Mouse (Mus musculus) thymus, postnatal 4 days (tissue): ENCODE results near the gene Mrps17.
"Not testable (repeated sequence)": the region's sequence is repeated elsewhere in the genome, so short reads cannot be mapped to it uniquely, and the experiment has no call there.

Experiments used
- DNase-seq: peaks from one replicate; pipeline ENCODE4 v3.0.0; 2021

The Mrps17 gene

DNA sequence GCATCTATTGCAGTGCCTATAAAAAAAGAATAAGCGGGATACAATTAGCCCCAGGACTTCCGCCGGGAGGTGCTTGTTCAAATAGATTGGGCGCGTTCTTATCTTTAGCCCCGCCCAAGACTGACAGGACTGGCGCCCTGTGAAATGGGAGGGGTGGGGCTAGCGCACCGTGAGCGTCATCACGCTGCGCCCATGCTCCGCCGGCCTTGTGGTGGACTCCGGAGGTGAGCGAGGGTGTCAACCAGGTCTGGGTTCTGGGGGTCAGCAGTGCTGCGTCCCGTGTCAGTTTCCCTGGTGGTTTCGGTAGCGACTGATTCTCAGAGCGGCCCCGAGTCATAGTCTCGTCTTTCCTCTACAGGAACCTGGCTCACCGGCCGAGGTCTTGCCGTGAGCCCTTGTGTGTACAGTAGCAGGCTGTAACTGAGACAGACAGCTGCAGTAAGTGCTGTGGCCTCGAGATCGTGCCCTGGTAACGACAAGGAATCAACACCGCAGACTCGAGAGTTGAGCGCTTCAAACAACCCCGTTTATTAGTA, at the start of gene Mrps17:
Mrps17 (plus strand) TSS at position 172 of the 536 bp plus-strand sequence.
- peak; percentile 92 for DNase-seq

DNA sequence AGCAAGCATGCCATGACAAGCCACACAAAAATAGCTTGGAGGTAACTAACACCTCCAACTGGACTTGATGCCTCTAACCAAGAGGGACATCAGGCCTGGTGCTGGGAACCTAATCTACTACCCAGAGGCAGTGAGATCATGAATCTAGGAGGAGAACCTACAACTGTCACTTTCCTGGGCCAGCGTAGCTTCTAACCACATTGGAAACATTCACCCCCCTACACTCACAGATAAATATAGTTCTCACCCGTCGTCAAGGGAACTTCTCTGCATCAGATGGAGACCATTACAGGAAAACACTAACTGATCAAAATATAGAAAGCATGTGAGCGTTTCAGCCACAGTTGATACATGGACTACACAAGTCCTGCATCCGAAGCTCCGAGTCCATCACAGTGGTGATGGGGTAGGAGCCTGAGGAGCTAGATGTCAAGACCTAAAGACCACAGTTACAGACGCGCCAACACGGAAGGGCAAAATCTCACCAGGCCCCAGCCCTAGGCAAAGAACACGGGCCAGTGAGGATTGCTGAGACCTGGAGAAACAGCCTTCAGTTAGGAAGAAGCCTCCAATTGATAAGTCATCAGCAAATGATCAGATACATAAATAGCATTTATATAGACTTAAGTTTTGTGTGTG, 48.9 kb upstream of the Mrps17 start:
- DNase-seq, result no peak

GRCm38 (mm10) chr5:129667851-129668250, 47.4 kb upstream of the Mrps17 start:
- DNase-seq, result no peak

DNA sequence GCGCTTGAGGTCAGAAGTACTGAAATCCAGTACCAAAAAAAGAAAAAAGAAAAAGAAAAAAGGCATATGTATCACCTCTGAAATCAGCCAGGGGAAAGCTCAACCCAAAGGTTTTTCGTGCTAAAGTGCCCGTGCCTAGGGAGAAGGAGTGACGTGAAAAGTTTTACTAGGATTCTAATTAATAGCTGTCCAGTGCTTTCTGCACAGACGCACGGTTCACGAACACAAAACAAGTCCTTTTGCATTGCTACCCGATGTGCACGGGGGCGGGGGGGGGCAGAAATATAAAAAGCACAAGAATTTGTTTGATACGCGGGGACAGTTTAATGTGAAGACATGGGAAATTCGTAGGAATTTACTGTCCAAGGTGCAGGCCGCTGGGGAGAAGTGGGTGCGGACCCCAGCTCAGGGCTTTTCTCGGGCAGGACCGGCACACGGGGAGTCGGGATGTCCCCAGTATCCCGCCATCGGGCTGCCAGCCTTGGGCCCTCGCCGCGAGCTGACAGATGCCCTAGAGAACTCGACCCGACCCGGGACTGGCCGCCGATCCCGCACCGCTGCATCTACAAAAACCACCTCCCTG, 45.8 kb upstream of the Mrps17 start:
- no peak for DNase-seq

DNA sequence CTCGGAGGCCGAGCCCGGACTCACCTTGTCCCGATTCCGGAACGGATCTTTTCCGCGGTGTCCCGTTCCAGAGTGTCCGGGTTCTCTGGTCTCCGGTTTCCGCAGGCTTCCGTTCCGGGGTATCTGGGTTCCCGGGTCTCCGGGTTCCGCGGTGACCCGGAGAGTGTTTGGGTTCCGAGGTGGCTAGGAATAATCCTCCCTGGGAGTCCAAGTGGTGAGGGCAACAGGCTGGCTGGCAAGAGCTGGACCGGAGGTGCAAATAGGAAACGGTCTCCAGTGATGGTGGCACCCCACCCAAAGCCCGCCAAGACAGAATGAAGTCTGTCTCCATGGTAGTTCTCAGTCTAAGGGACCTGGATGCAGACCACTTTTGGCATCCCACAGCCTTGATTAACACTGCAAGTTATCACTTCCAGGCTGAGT, 45.2 kb upstream of the Mrps17 start, which contains the start of gene Zfp11:
Zfp11 (minus strand) TSS at position 64 of the 423 bp plus-strand sequence.
- peak; percentile 81 for DNase-seq

GRCm38 (mm10) chr5:129685141-129685540, 30.2 kb upstream of the Mrps17 start:
- DNase-seq, result not testable (repeated sequence)

DNA sequence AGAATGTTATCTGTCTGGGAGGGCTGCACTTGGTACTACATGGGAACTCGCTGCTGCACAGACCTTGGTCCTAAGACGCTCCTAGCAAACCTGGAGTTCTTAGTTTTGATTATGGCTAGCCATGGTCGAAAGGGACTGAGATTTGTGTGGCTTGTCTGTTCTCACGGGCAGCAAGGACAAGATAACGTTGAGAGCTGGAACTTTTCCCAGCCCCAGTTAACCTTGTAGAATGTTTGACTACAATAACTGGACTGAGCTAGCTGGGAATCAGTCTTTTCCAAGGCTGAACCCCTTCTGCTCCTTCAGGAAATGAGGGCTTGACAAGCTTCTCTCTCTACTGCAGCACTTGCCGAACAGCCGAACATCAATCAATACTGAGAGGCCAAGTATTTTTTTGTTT, 27.7 kb upstream of the Mrps17 start:
- no peak for DNase-seq

DNA sequence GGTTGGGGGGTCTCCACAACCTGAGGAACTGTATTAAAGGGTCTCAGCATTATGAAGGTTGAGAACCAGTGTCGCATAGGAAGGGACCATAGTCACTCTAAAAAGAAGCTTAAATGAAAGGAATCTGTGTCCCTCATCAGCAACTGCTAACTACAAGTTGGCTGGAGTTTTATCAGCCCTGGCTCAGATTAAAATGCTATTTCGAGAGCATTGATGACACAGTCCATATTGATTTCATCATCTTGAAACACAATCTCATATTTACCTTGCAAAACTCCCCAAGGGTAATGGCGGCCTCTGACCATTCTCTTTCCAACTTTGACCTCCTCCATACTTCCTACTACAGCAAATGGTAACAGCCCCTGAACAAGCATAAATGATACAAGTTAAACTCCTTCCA, 24.8 kb upstream of the Mrps17 start:
- no peak for DNase-seq

- DNase-seq, result no peak
Observed at GRCm38 (mm10) chr5:129700506-129700905, 14.8 kb upstream of the Mrps17 start.

DNA sequence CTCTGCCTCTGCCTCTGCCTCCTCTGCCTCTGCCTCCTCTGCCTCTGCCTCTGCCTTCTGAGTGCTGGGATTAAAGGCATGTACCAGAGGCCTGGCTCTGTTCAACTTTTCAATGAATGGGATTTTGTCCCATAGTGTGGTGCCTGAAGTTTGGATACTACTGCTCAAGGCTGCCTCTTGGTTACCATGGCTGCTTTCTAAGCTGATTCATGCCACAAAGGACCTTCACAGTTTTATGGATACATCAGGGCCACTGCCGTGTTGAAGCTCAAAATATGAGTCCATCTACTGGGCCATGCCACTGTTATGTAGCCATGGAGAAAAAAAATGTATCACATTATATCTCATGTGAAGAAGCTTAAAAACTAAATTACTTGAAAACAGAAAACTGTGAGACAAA, 13.6 kb upstream of the Mrps17 start:
- no peak for DNase-seq

DNA sequence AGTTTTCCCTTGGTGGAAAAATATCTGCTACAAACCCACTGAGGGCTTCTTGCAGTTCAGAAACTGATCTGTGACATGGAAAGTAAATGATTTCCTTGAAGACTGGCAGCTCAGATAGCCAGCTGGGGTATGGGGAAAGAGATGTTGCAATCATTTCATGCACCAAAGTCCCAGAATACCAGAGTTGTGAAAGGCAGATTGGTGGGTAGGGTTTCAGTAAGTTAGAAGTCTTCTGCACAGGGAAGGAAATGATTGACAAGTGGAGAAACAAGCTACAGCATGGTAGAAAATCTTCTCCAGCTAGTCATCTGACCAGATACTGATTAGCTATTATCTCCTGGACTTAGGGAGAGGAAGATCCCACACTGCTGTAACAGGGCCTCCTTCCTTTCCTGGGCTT, 11.9 kb upstream of the Mrps17 start:
- no peak for DNase-seq

- no peak for DNase-seq
Observed at GRCm38 (mm10) chr5:129708412-129708811, 6.9 kb upstream of the Mrps17 start, which contains the start of gene Sept14. Gene Sept14, minus strand, starts transcription at chr5:129708512.

DNA sequence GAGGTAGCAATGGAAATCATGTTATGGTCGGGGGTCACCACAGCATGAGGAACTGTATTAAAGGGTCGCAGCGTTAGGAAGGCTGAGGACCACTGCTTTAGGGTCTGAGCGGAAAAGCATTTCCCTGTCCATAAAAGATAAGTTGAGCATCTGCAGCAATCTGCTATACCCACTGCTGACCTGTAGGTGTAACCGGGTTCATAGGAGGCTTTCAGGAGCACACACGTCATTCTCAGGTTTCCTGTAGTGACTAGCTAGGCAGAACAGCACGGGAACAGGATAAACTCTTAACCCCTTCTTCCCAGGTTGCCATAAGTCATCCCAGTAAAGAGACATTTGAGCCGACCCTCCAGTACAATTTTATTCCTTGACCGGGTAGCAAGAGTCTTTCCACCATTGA, 1.7 kb downstream of the Mrps17 start:
- no peak for DNase-seq

DNA sequence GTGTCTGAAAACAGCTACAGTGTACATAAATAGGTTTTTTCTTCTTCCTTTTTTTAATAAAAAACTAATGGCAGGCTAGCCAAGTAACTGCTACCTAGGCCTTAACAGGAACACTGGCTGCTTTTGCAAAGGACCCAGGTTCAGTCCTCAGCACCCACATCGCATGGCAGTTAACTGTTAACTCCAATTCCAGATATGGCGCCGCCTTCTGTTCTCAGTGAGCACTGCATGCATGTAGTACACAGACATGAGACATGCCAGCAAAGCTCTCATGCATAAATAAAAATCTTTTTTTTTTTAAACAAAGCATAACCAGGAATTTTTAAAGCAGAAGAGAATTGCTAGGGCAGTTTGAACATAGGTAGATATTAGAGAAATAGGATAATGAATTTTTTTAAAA, 4.9 kb downstream of the Mrps17 start:
- peak; percentile 22 for DNase-seq

DNA sequence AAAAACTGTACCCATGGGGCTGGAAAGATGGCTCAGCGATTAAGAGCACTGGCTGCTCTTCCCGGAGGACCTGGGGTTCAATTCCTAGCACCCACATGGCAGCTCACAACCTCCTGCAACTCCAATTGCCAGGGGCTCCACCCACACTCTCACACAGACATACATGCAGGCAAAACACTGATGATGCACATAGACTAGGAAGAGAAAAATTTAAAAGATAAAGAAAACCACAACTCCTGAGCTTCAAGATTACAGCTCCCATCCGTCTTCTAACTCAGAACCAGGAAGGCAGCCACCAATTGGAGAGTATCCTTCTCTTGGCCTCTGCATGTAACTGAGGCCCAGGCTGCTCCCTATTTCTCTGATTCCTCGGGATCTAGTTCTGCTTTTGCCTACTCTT, 9.0 kb downstream of the Mrps17 start:
- DNase-seq, result peak; percentile 15

DNA sequence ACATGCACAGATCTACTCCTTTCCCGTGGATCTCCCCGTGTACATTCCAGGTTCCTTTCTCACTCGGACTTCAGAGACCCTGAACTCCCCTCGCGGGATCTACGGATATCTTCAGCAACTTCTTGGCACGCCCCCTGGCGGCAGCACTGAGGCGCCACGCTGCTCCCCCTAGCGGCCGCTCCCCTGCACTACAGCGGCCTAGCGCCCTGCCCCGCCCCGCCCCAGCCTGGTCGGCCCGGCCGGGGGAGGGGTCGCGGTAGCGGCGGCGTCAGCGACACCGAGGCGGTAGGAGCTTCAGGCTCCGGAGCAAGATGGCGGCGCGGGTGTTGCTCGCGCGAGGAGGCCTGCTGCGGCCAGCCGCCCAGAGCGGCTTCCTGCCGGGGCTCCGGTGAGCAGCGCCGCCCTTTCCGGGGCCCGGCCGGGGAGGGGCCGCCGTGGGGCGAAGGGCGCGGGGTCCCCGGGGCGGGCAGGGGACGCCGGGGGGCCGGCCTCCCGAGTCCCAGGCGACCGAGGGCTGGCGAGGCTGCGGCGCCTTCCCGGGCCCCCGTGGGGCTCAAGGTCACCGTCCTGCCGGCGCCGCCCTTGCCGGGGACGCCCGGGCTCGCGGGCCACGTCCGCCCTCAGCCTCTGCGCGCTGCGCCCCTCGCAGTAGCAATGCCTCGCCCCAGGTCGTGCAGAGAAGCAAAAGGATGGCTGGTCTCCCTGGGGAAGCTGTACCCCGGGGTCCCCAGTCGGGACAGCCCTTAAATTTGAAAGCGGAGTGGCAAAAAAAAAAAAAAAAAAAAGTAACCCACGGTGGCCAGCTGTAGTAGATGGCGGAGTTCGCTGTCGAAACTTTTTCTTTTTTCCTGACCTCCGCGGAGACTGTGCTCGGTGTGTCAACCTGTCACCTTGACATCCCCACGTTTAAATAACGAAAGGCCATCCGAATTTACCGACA, 9.8 kb downstream of the Mrps17 start, which contains the start of gene Nipsnap2:
Nipsnap2 (plus strand) TSS at position 230 of the 940 bp plus-strand sequence.
- peak; percentile 92 for DNase-seq

DNA sequence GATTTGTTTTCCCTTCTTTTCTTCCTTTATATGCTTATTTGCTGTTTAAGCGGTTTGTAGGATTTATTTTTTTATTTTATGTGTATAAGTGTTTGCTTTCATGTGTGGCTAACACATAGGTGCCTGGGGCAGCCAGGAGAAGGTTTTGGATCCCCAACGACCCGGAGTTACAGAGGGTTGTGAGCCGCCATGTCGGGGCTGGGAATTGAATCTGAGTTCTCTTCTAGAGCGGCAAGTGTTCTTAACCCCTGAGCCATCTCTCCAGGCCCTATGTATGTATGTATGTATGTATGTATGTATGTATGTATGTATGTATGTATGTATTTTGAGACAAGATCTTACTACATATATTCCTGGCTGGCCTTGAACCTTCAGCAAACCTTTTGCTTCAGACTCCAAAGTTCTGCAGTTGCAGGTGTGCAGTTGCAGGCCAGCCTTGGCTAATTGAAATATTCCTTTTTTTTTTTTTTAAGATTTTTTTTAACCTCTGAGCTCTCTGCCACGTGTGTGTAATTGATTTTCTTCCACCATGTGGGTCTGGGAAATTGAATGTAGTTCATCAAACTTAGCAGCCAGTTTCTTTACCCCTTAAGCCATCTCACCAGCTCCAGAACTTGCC, 10.6 kb downstream of the Mrps17 start:
- DNase-seq, result peak; percentile 37

DNA sequence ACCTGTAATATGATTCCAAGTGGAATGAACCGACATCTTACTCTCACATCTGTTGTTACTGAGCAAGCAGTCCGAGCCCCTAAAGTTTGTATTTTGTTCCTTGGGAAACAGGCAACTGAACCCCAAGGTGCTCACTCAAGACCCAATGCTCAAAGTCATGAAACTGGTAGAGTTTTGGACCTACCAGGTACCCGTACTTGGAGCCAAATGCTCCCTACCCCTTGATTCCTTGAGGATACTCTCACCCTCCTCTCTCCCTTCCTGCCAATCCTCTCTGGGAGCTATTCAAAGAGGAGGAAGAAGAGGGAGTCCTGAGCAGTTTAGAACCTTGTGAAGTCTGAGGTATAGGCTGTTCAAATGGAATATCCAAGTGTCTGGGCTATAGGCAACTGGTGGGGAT, 11.5 kb downstream of the Mrps17 start:
- no peak for DNase-seq

DNA sequence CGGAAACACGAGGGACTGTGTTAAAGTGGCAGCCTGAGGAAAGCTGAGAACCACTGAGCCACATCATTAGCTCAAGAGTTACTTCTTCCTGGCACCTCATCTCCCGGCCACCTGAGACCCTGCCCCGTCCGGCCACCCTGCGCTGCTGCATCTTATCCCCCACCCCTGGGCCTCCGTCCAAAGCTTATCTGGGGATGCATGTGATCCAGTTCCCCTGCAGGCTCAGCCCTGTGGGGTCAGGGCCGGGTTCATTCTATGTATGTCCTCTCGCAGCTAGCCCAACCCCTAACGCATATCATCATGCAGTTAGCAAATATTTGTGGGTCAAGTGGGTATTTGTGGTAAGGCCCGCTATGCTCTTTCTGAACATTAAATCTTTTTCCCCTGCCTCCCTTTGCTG, 14.0 kb downstream of the Mrps17 start:
- DNase-seq, result no peak

- no peak for DNase-seq
Observed at GRCm38 (mm10) chr5:129730344-129730743, 15.0 kb downstream of the Mrps17 start.

DNA sequence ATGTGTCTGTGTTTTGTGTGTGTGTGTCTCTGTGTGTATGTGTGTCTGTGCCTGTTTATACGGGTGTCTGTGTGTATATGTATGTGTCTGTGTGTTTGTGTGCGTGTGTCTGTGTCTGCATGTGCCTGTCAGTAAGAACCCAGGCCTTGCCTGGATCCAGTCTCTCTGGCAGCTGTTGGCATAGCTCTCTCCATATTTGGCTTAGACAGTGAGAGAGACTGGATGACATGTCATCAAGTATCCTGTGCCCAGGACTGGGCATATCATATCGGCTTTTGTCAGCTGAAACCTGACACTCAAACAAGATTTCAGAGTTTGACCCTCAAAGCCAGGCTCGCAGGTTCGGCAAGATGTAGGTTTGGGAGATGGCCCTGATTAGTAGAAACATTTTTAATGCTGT, 15.7 kb downstream of the Mrps17 start:
- no peak for DNase-seq

GRCm38 (mm10) chr5:129740976-129741375, 25.7 kb downstream of the Mrps17 start:
- peak; percentile 58 for DNase-seq
